Mouse (Mus musculus) MEL (cell line): Measurements from ENCODE around the gene Gm11060. TPM values are rescaled to one million over a fixed set of nuclear protein-coding genes. Genes with fewer than 3 reads are reported as not detected.

Experiments
- polyA plus RNA-seq, 2 experiments: library from polyadenylated mRNA; stranded (reverse) in 1 of 2; unstranded in 1 of 2; fragments of >175 nt in 1 of 2; fragments of >200 nt in 1 of 2; gene quantifications; 2 replicates each; pipeline versions ENCODE4 v1.2.1 to v1.2.4; 2012; ENCODE audit warnings: low replicate concordance in 2 of 2, low read depth in 1 of 2; ENCODE audit not compliant: insufficient read length in 2 of 2, insufficient read depth in 1 of 2, missing spikeins in 1 of 2
- total RNA-seq: library from RNA; depleted of rRNA; stranded (reverse); fragments of 300-350 nt; gene quantifications from 2 replicates; pipeline ENCODE4 v1.2.3, GENCODE M21; 2012; rRNA removed

Gm11060 gene
- total and polyA plus RNA-seq, 3 experiments = not detected

Other genes with a start within 250 kb of the Gm11060 start
- gene Prrg4, start 242.1 kb upstream of the Gm11060 start, total RNA-seq = not detected in 2 replicates
- gene Prrg4, start 242.1 kb upstream of the Gm11060 start, polyA plus RNA-seq = not detected
- gene Ccdc73, start 224.2 kb upstream of the Gm11060 start, total RNA-seq = 0.03 and 0.08 TPM in 2 replicates
- gene Ccdc73, start 224.2 kb upstream of the Gm11060 start, polyA plus RNA-seq = under 1 TPM in 1 of 2 experiments, not detected in 1; 0.43 TPM
- gene Eif3m, start 74.9 kb upstream of the Gm11060 start, total RNA-seq = 321 and 341 TPM in 2 replicates
- 100 to 1,000 TPM in 1 of 2 experiments, not detected in 1; 172 TPM for gene Eif3m, start 74.9 kb upstream of the Gm11060 start, polyA plus RNA-seq
- not detected in 2 replicates for gene Wt1, start 34.5 kb downstream of the Gm11060 start, total RNA-seq
- gene Wt1, start 34.5 kb downstream of the Gm11060 start, polyA plus RNA-seq = not detected
- not detected in 2 replicates for gene Them7, start 132.3 kb downstream of the Gm11060 start, total RNA-seq
- not detected for gene Them7, start 132.3 kb downstream of the Gm11060 start, polyA plus RNA-seq